Mouse (Mus musculus) midbrain, embryonic 16.5 days (tissue): ENCODE results near the gene Hs3st5. TPM values are rescaled to one million over a fixed set of nuclear protein-coding genes. Genes with fewer than 3 reads are reported as not detected.

Experiments
- ATAC-seq: fragments of 200-750 bp; cut with Nextera tagmentation; 2 replicates; pipeline ENCODE4 v1.8.0; 2017; ENCODE audit warnings: moderate TSS enrichment
- H3K27ac ChIP-seq: fragments of 300-500 bp; sonication (generic); 2 replicates; pipeline ENCODE4 v1.5.1; 2014; ENCODE audit warnings: mild to moderate bottlenecking, low read length, mixed read lengths
- H3K27me3 ChIP-seq: fragments of 300-500 bp; sonication (generic); 2 replicates; pipeline ENCODE4 v1.6.1; 2014; ENCODE audit warnings: low read depth, low read length, mixed read lengths; ENCODE audit not compliant: control insufficient read depth, insufficient read depth
- H3K36me3 ChIP-seq: fragments of 300-500 bp; sonication (generic); 2 replicates; pipeline ENCODE4 v1.6.1; 2014; ENCODE audit warnings: mild to moderate bottlenecking, low read length, moderate library complexity, mixed read lengths; ENCODE audit not compliant: control insufficient read depth, insufficient read depth
- H3K4me1 ChIP-seq: fragments of 300-500 bp; sonication (generic); 2 replicates; pipeline ENCODE4 v1.6.1; 2014; ENCODE audit warnings: mild to moderate bottlenecking, low read length, mixed read lengths; ENCODE audit not compliant: control insufficient read depth, insufficient read depth
- H3K4me2 ChIP-seq: fragments of 300-500 bp; sonication (generic); 2 replicates; pipeline ENCODE4 v1.6.1; 2014; ENCODE audit warnings: mild to moderate bottlenecking, low read length, mixed read lengths
- H3K4me3 ChIP-seq: fragments of 300-500 bp; sonication (generic); 2 replicates; pipeline ENCODE4 v1.5.1; 2014; ENCODE audit warnings: low read depth, mild to moderate bottlenecking, low read length, moderate library complexity, mixed read lengths
- H3K9ac ChIP-seq: fragments of 300-500 bp; sonication (generic); 2 replicates; pipeline ENCODE4 v1.6.1; 2014; ENCODE audit warnings: low read depth, low read length, mixed read lengths
- H3K9me3 ChIP-seq: fragments of 300-500 bp; sonication (generic); replicated peaks from 2 replicates; pipeline ENCODE4 v1.6.1; 2014; ENCODE audit warnings: mild to moderate bottlenecking, low read length, mixed read lengths; ENCODE audit not compliant: control insufficient read depth, poor library complexity, severe bottlenecking
- WGBS: fragments of 180-500 bp; shearing (Covaris S2); extraction: QIAGEN DNeasy Blood & Tissue Kit; methylation state at CpG from one replicate; pipeline ENCODE4 v1.1.7; 2014; 5-methylcytosine and 5-hydroxymethylcytosine counted together
- polyA plus RNA-seq: library from polyadenylated mRNA; unstranded; fragments of >200 nt; fragmentation: Nextera tagmentation; extraction: Ambion mirVana; gene quantifications from 2 replicates; pipeline ENCODE4 v1.2.1, GENCODE M21; 2015

The Hs3st5 gene
- polyA plus RNA-seq, 1 experiment from 2014 or later = 22.9 TPM

DNA sequence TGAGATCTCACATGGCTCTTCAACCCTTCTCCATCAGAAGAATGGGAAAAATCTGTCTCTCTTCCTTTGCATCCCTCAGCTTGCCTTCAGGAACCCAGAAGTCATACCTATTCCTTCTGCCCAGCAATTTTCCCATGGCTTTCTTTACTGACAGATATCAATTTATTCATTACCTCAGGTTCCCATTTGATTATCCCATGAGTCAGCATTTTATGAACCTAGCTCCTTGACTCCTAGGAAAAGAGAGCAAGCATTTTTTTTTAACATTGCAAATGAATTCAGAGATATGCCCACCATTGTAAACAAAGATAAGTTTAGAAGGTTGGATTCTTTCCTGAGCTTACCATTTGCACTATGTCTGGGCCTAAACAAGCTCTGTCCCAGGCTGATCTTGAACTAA lies 232.8 kb downstream of the Hs3st5 start:
- Histone ChIP-seq H3K4me3 (no peak overlapping the region), H3K9me3 (no peaks in the 10 kb centered on the region), H3K27ac (no peak overlapping the region)

GRCm38 (mm10) chr10:36750021-36750420 lies 243.4 kb downstream of the Hs3st5 start:
- no peak overlapping the region for H3K4me2 ChIP-seq
- H3K36me3 ChIP-seq = no peaks in the 10 kb centered on the region
- no peak overlapping the region for H3K9ac ChIP-seq
- ATAC-seq = peak; percentile 39; the same call in 1 of the 2 replicates
- WGBS = 65% methylated on average over 1 of the region's 1 CpGs
- H3K4me1 ChIP-seq = no peaks in the 10 kb centered on the region
- no peaks in the 10 kb centered on the region for H3K9me3 ChIP-seq
- no peak overlapping the region for H3K27ac ChIP-seq
- H3K27me3 ChIP-seq = no peaks in the 10 kb centered on the region
- no peak overlapping the region for H3K4me3 ChIP-seq

More for the DNA sequence above, 232.8 kb downstream of the Hs3st5 start:
- H3K27me3 ChIP-seq = no peaks in the 10 kb centered on the region
- no peak overlapping the region for H3K4me2 ChIP-seq
- H3K4me1 ChIP-seq = no peaks in the 10 kb centered on the region
- no peaks in the 10 kb centered on the region for H3K36me3 ChIP-seq
- no peak for ATAC-seq
- no peak overlapping the region for H3K9ac ChIP-seq

DNA sequence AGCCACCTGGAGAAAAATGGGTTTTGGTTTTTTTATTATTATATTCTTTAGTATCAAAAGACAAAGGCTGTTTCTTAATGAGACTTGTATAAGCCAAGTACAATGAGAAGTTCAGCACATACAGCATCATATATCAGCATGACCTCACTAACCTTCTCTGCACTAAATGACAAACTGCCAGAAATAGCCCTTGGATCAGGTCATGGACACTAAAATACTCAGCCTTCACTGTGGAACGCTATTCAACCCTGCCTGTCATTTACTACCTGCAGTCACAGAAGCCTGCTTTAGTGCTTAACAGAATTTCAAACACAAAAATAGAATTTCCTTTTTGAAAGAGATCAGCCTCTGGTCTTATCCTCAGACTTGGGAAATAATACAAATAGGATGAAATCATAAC lies 247.9 kb downstream of the Hs3st5 start:
- Histone ChIP-seq H3K4me2 (no peak overlapping the region), H3K27me3 (no peaks in the 10 kb centered on the region), H3K9ac (no peak overlapping the region), H3K4me1 (peaks cover 3% of the 10 kb centered on the region; the same call in 1 of the 2 replicates), H3K4me3 (no peak overlapping the region), H3K9me3 (no peaks in the 10 kb centered on the region), H3K36me3 (no peaks in the 10 kb centered on the region), H3K27ac (no peak overlapping the region)
- 57% methylated on average over 1 of the region's 1 CpGs for WGBS
- no peak for ATAC-seq

GRCm38 (mm10) chr10:36773595-36773994 lies 267.0 kb downstream of the Hs3st5 start:
- H3K27ac ChIP-seq = no peak overlapping the region
- no peaks in the 10 kb centered on the region for H3K4me1 ChIP-seq
- no peak overlapping the region for H3K4me2 ChIP-seq
- H3K9ac ChIP-seq = no peak overlapping the region
- H3K4me3 ChIP-seq = no peak overlapping the region
- H3K27me3 ChIP-seq = no peaks in the 10 kb centered on the region
- H3K9me3 ChIP-seq = no peaks in the 10 kb centered on the region
- no peaks in the 10 kb centered on the region for H3K36me3 ChIP-seq
- ATAC-seq = no peak

GRCm38 (mm10) chr10:36774898-36775297 lies 268.3 kb downstream of the Hs3st5 start:
- no peaks in the 10 kb centered on the region for H3K27me3 ChIP-seq
- no peak overlapping the region for H3K4me3 ChIP-seq
- no peak overlapping the region for H3K4me2 ChIP-seq
- WGBS = 87% methylated on average over 6 of the region's 6 CpGs
- no peaks in the 10 kb centered on the region for H3K4me1 ChIP-seq
- no peaks in the 10 kb centered on the region for H3K9me3 ChIP-seq
- no peak for ATAC-seq
- no peaks in the 10 kb centered on the region for H3K36me3 ChIP-seq
- H3K27ac ChIP-seq = no peak overlapping the region
- no peak overlapping the region for H3K9ac ChIP-seq

- no peaks in the 10 kb centered on the region for H3K27me3 ChIP-seq
- no peaks in the 10 kb centered on the region for H3K9me3 ChIP-seq
- ATAC-seq = no peak
- 68% methylated on average over 1 of the region's 1 CpGs for WGBS
- H3K9ac ChIP-seq = no peak overlapping the region
- H3K36me3 ChIP-seq = no peaks in the 10 kb centered on the region
- H3K4me1 ChIP-seq = no peaks in the 10 kb centered on the region
- H3K4me2 ChIP-seq = no peak overlapping the region
- H3K27ac ChIP-seq = no peak overlapping the region
- H3K4me3 ChIP-seq = no peak overlapping the region
These were observed 275.0 kb downstream of the Hs3st5 start for GRCm38 (mm10) chr10:36781641-36782040.

- Histone ChIP-seq H3K36me3 (no peaks in the 10 kb centered on the region), H3K27me3 (no peaks in the 10 kb centered on the region), H3K9me3 (no peaks in the 10 kb centered on the region), H3K4me3 (no peak overlapping the region), H3K9ac (no peak overlapping the region), H3K27ac (0 out of 2 replicates have a peak overlapping the region, but pooled peaks have one; percentile 26), H3K4me2 (no peak overlapping the region), H3K4me1 (no peaks in the 10 kb centered on the region)
- WGBS = 65% methylated on average over 7 of the region's 7 CpGs
- ATAC-seq = peak; percentile 76; the same call in 1 of the 2 replicates
These were observed 280.4 kb downstream of the Hs3st5 start for GRCm38 (mm10) chr10:36786970-36787369.

DNA sequence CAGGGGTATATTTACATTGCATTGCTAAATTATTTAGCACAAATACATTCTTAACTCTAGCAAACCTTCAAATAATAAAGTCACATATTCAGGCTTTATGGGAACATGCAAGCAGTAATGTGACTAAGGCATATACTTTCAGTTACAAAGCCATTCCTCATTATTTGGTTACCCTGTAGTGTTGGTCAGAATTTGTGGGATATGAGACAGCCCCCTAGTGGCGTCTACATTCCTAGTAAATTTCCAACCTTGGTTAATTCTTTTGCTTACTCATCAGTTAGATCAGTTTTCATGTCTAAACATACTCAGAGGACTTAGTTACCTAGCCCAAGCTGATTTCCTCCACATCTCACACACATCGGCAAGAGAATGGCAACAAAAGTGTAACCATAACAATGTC lies 285.2 kb downstream of the Hs3st5 start:
- 44% methylated on average over 2 of the region's 2 CpGs for WGBS
- no peaks in the 10 kb centered on the region for H3K9me3 ChIP-seq
- no peak overlapping the region for H3K4me3 ChIP-seq
- no peak overlapping the region for H3K4me2 ChIP-seq
- no peak overlapping the region for H3K9ac ChIP-seq
- ATAC-seq = peak; percentile 81; the same call in 1 of the 2 replicates
- H3K36me3 ChIP-seq = no peaks in the 10 kb centered on the region
- H3K27me3 ChIP-seq = no peaks in the 10 kb centered on the region
- H3K4me1 ChIP-seq = no peaks in the 10 kb centered on the region
- no peak overlapping the region for H3K27ac ChIP-seq

DNA sequence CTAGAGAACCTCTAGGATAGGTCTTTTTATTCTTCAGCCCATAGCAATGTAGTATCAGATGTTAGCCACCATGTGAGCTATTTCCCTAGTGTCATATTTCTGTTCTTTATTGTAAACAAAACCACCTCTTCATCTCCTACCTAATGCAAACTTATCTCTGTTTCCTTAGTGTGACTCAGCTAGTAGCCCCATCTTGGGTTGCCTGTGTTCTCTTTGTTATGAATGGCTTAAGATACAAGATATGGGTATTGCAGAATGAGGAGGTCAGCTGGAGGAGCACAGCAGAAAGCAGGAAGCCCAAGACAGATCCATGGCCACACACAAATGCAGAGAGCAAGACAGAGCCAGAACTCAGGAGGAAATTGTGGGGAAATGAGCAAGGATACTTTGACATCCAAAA lies 288.7 kb downstream of the Hs3st5 start:
- no peaks in the 10 kb centered on the region for H3K27me3 ChIP-seq
- H3K27ac ChIP-seq = no peak overlapping the region
- H3K4me1 ChIP-seq = no peaks in the 10 kb centered on the region
- H3K4me3 ChIP-seq = no peak overlapping the region
- no peak overlapping the region for H3K9ac ChIP-seq
- H3K36me3 ChIP-seq = no peaks in the 10 kb centered on the region
- no peak overlapping the region for H3K4me2 ChIP-seq
- ATAC-seq = no peak
- H3K9me3 ChIP-seq = no peaks in the 10 kb centered on the region
